Mouse (Mus musculus): ENCODE results near the gene Ccrl2. TPM values are rescaled to one million over a fixed set of nuclear protein-coding genes. Genes with fewer than 3 reads are reported as not detected.
A peak's percentile ranks its signal among the peaks of the same experiment; 100 is the strongest.

The Ccrl2 gene
- polyA plus RNA-seq, 1 experiment from 2014 or later: 1.5 TPM

DNA sequence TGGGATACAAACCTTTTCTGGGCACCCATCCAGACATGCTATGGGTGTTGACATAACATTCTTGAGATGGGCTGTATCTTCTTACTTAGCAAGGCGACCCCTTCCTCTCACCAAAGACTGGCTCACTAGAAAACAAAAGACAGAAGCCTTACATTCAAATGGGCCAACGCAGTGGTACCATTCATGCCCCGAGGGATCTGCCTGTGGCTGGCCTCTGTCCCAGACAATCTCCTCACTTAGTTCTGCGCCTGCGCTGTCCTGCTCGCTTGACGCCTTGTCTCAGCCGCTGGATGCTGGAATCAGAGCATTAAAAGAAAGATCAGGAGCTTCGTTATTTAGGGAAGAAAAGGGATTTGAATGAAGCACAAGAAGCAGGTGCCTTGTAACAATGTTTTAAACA is 35.3 kb upstream of the Ccrl2 start:
- no peak overlapping the region for H3K4me3 ChIP-seq (replicated peaks; ENCODE audit: low read length)
- H3K4me2 ChIP-seq (ENCODE audit: low read length): 0 out of 2 replicates have a peak overlapping the region, but pooled peaks have one; percentile 8
- no peaks in the 10 kb centered on the region for H3K9me3 ChIP-seq (ENCODE audit: control insufficient read depth, low read length)
- no peak overlapping the region for H3K27ac ChIP-seq (ENCODE audit: low read length)
- 46% methylated on average over 9 of the region's 9 CpGs for WGBS
- H3K9ac ChIP-seq (replicated peaks; ENCODE audit: low read depth, low read length): no peak overlapping the region
- no peaks in the 10 kb centered on the region for H3K4me1 ChIP-seq (replicated peaks; ENCODE audit: control insufficient read depth, insufficient read depth, low read length)
- 0 out of 2 replicates have a peak, but pooled peaks cover 2% of the 10 kb centered on the region for H3K27me3 ChIP-seq (replicated peaks; ENCODE audit: control insufficient read depth, insufficient read depth, low read length)
- H3K36me3 ChIP-seq (ENCODE audit: control insufficient read depth, insufficient read depth): no peaks in the 10 kb centered on the region
- ATAC-seq: no peak

DNA sequence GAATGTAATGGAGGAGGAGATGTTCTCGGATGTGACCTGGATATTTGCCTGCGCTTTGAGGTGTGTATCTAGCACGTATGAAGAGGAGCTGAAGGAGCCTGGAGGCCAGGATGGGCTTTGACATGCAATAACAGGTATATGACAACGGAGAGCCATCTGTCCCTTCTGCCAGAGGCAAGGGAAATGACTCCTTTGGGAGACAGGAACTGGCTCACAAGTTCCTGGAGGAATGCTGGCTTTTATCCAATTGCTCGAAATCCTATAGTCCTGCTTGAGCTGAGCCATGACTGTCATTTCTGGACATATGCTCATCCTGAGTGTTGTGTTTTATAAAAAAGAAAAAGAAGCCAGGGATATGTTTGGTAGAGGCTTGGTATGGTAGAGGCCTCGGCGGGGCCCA is 31.6 kb upstream of the Ccrl2 start:
- Histone ChIP-seq H3K4me1 (replicated peaks; ENCODE audit: control insufficient read depth, insufficient read depth, low read length) (no peaks in the 10 kb centered on the region; the same call in 1 of the 2 replicates), H3K9ac (replicated peaks; ENCODE audit: low read depth, low read length) (no peak overlapping the region)
- WGBS: 36% methylated on average over 7 of the region's 7 CpGs

DNA sequence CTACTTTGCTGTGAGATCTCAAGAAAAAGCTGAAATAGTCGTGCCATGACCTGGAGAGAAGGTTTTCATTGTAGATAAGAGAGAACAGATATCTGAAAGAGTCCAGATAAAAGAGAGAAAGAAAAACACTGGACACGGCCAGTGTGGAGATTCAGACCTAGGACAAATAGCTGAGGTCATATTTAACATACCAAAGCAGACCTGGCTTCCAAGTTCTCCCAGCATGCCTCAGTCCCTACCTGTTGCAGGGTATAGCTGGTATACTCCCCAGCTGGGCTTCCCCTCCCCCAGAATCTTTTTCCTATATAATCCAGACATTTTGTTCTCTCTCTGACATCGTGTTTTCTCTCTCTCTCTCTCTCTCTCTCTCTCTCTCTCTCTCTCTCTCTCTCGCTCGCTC is 30.6 kb upstream of the Ccrl2 start:
- no peaks in the 10 kb centered on the region; the same call in 1 of the 2 replicates for H3K4me1 ChIP-seq (replicated peaks; ENCODE audit: control insufficient read depth, insufficient read depth, low read length)
- no peak overlapping the region for H3K27ac ChIP-seq (ENCODE audit: low read length)
- H3K36me3 ChIP-seq (ENCODE audit: control insufficient read depth, insufficient read depth): no peaks in the 10 kb centered on the region
- H3K9ac ChIP-seq (replicated peaks; ENCODE audit: low read depth, low read length): no peak overlapping the region
- H3K27me3 ChIP-seq (replicated peaks; ENCODE audit: control insufficient read depth, insufficient read depth, low read length): 0 out of 2 replicates have a peak, but pooled peaks cover 2% of the 10 kb centered on the region
- WGBS: 11% methylated on average over 5 of the region's 5 CpGs
- no peak overlapping the region for H3K4me3 ChIP-seq (replicated peaks; ENCODE audit: low read length)
- H3K4me2 ChIP-seq (ENCODE audit: low read length): no peak overlapping the region
- ATAC-seq: no peak
- H3K9me3 ChIP-seq (ENCODE audit: control insufficient read depth, low read length): no peaks in the 10 kb centered on the region

More for the DNA sequence above, 31.6 kb upstream of the Ccrl2 start:
- 0 out of 2 replicates have a peak, but pooled peaks cover 2% of the 10 kb centered on the region for H3K27me3 ChIP-seq (replicated peaks; ENCODE audit: control insufficient read depth, insufficient read depth, low read length)
- H3K27ac ChIP-seq (ENCODE audit: low read length): no peak overlapping the region
- H3K4me3 ChIP-seq (replicated peaks; ENCODE audit: low read length): no peak overlapping the region
- H3K36me3 ChIP-seq (ENCODE audit: control insufficient read depth, insufficient read depth): no peaks in the 10 kb centered on the region
- no peaks in the 10 kb centered on the region for H3K9me3 ChIP-seq (ENCODE audit: control insufficient read depth, low read length)
- ATAC-seq: no peak
- H3K4me2 ChIP-seq (ENCODE audit: low read length): no peak overlapping the region

DNA sequence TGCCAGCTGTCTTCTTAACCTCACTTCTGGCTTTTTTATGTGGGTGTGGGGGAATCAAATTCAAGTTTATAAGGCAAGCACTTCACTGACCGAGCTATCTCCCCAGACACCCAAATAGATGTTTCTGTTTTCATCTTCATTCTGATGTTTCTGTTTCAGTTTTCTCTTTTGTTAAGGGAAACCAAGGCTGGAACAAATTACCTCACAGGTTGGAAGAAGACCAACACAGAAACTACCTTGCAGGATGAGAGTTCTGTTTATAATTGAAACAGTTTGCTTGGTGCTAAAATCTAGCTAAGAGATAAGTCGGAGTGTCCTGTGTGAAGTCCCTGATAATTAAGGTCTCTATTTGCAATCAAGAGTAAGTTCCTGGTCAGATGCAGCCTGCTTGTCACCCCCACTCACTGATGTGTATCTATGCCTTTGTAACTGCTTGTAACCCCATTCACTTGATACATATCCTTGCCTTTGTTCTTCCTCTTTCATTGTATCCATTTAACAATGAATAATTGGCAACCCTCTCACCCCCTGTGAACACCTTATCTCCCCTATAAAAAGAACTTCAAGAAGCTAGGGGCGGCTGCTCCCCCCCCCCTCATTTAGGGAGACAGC is 29.8 kb upstream of the Ccrl2 start:
- H3K27ac ChIP-seq (ENCODE audit: low read length): no peak overlapping the region
- H3K4me3 ChIP-seq (replicated peaks; ENCODE audit: low read length): no peak overlapping the region
- WGBS: 25% methylated on average over 3 of the region's 3 CpGs
- ATAC-seq: no peak
- H3K36me3 ChIP-seq (ENCODE audit: control insufficient read depth, insufficient read depth): no peaks in the 10 kb centered on the region
- H3K4me2 ChIP-seq (ENCODE audit: low read length): no peak overlapping the region
- no peaks in the 10 kb centered on the region for H3K9me3 ChIP-seq (ENCODE audit: control insufficient read depth, low read length)
- H3K27me3 ChIP-seq (replicated peaks; ENCODE audit: control insufficient read depth, insufficient read depth, low read length): 0 out of 2 replicates have a peak, but pooled peaks cover 2% of the 10 kb centered on the region
- no peaks in the 10 kb centered on the region; the same call in 1 of the 2 replicates for H3K4me1 ChIP-seq (replicated peaks; ENCODE audit: control insufficient read depth, insufficient read depth, low read length)
- no peak overlapping the region for H3K9ac ChIP-seq (replicated peaks; ENCODE audit: low read depth, low read length)

DNA sequence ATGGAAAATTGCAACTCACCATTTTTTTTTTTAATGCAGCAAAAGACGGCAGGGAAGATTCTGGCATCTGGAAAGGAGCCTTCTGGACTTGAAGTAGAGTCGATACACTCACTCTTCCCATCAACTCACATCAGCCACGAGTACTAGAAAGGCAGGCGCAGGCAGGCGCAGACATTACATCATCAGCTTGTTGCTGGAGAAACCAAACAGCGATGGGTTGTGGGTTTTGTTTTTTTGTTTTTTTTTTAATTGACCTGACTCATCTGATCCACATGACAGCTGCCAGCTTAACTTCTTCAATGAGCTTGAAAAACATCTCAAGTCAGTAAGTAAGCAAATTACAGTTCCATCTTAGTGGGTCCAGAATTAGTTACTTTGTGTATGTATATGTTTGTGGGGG is 28.8 kb upstream of the Ccrl2 start:
- no peak overlapping the region for H3K27ac ChIP-seq (ENCODE audit: low read length)
- H3K27me3 ChIP-seq (replicated peaks; ENCODE audit: control insufficient read depth, insufficient read depth, low read length): 0 out of 2 replicates have a peak, but pooled peaks cover 2% of the 10 kb centered on the region
- WGBS: 56% methylated on average over 6 of the region's 6 CpGs
- no peak overlapping the region for H3K4me2 ChIP-seq (ENCODE audit: low read length)
- H3K9me3 ChIP-seq (ENCODE audit: control insufficient read depth, low read length): no peaks in the 10 kb centered on the region
- no peak overlapping the region for H3K4me3 ChIP-seq (replicated peaks; ENCODE audit: low read length)
- ATAC-seq: no peak
- H3K36me3 ChIP-seq (ENCODE audit: control insufficient read depth, insufficient read depth): no peaks in the 10 kb centered on the region
- H3K4me1 ChIP-seq (replicated peaks; ENCODE audit: control insufficient read depth, insufficient read depth, low read length): no peaks in the 10 kb centered on the region; the same call in 1 of the 2 replicates
- H3K9ac ChIP-seq (replicated peaks; ENCODE audit: low read depth, low read length): no peak overlapping the region

DNA sequence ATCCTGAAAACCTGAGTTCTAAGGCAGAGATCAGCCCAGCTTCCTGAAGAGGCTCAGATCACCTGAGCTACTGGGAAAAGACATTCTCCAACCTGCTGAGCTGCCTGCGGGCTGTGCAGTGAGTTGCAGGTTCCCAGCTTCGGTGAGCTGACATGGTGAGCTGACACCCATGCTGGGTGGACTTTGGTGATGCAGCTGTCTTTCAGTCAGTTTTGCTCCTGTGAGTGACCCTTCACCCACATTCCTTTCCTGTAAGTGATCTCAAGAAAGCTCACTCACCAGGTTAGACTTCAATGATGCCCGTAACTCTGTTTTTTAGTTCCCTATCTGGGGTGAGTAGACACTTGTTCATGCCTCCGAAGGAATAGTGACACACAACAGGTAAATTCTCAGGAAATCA is 28.0 kb upstream of the Ccrl2 start:
- no peak for ATAC-seq
- Histone ChIP-seq H3K9ac (replicated peaks; ENCODE audit: low read depth, low read length) (no peak overlapping the region), H3K27ac (ENCODE audit: low read length) (no peak overlapping the region), H3K27me3 (replicated peaks; ENCODE audit: control insufficient read depth, insufficient read depth, low read length) (0 out of 2 replicates have a peak, but pooled peaks cover 2% of the 10 kb centered on the region), H3K9me3 (ENCODE audit: control insufficient read depth, low read length) (no peaks in the 10 kb centered on the region), H3K4me1 (replicated peaks; ENCODE audit: control insufficient read depth, insufficient read depth, low read length) (no peaks in the 10 kb centered on the region; the same call in 1 of the 2 replicates), H3K4me3 (replicated peaks; ENCODE audit: low read length) (no peak overlapping the region), H3K4me2 (ENCODE audit: low read length) (no peak overlapping the region), H3K36me3 (ENCODE audit: control insufficient read depth, insufficient read depth) (no peaks in the 10 kb centered on the region)
- 70% methylated on average over 4 of the region's 4 CpGs for WGBS

DNA sequence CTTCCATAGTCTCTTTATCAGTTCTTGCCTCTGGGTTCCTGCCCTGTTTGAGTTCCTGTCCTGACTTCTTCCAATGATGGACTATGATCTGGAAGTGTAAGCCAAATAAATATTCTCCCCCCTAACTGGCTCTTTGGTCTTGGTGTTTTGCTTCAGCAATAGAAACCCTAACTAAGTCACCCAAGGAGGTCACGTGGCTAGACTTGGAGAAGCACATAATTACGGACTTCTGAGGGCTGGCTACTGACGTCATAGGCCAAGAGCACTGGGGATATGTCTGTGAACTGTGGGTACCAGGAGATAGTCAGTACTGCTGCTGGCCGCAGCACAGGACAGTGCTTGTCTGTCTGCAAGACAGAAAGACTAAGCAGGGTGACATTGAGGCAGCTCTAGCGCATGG is 24.4 kb upstream of the Ccrl2 start:
- H3K27ac ChIP-seq (ENCODE audit: low read length): no peak overlapping the region
- no peaks in the 10 kb centered on the region for H3K27me3 ChIP-seq (replicated peaks; ENCODE audit: control insufficient read depth, insufficient read depth, low read length)
- no peaks in the 10 kb centered on the region for H3K9me3 ChIP-seq (ENCODE audit: control insufficient read depth, low read length)
- H3K36me3 ChIP-seq (ENCODE audit: control insufficient read depth, insufficient read depth): no peaks in the 10 kb centered on the region
- WGBS: 89% methylated on average over 5 of the region's 5 CpGs
- no peak for ATAC-seq
- H3K9ac ChIP-seq (replicated peaks; ENCODE audit: low read depth, low read length): no peak overlapping the region
- no peak overlapping the region for H3K4me3 ChIP-seq (replicated peaks; ENCODE audit: low read length)
- no peaks in the 10 kb centered on the region for H3K4me1 ChIP-seq (replicated peaks; ENCODE audit: control insufficient read depth, insufficient read depth, low read length)
- H3K4me2 ChIP-seq (ENCODE audit: low read length): no peak overlapping the region

DNA sequence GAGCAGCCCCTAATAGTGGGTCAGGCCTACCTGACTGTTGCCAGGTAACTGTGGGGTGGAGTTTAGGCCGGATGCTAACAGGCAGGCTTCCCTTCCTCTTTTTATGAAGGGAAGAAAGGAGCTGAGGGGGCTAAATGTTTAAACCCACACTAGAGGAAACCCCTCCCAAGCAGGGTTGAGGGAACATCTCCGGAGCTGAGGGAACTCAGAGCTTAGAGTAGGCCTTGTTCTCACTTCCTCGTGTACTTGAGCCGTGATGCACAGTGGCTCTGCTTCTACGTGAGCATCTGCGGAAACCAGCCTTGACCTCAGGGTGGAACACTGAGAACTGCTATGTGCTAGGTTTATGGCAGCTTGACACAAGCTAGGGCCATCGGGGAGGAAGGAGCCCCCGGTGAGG is 23.5 kb upstream of the Ccrl2 start:
- no peak overlapping the region for H3K4me3 ChIP-seq (replicated peaks; ENCODE audit: low read length)
- H3K4me1 ChIP-seq (replicated peaks; ENCODE audit: control insufficient read depth, insufficient read depth, low read length): no peaks in the 10 kb centered on the region
- 96% methylated on average over 8 of the region's 8 CpGs for WGBS
- H3K4me2 ChIP-seq (ENCODE audit: low read length): no peak overlapping the region
- H3K36me3 ChIP-seq (ENCODE audit: control insufficient read depth, insufficient read depth): no peaks in the 10 kb centered on the region
- H3K9me3 ChIP-seq (ENCODE audit: control insufficient read depth, low read length): no peaks in the 10 kb centered on the region
- no peak overlapping the region for H3K27ac ChIP-seq (ENCODE audit: low read length)
- no peaks in the 10 kb centered on the region for H3K27me3 ChIP-seq (replicated peaks; ENCODE audit: control insufficient read depth, insufficient read depth, low read length)
- no peak for ATAC-seq
- H3K9ac ChIP-seq (replicated peaks; ENCODE audit: low read depth, low read length): no peak overlapping the region

DNA sequence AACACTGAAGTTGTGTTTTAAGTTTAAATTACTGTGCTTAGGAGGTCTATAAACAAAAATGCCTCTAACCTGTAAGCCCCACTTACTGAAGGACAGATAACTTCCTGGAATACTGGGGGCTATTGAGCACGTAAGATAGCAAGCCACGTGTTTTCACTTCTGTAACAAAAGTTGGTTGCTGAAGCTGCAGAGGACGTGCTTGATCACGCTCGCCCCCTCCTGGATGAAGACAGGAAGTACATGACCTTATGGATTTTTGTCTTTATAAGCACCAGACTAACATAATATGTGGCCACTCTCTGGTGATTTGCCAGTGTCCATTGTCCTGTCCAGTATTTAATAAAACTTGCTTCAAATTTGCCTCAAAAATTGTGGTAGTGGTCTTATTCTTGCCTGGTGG is 20.4 kb upstream of the Ccrl2 start:
- H3K27ac ChIP-seq (ENCODE audit: low read length): no peak overlapping the region
- H3K9me3 ChIP-seq (ENCODE audit: control insufficient read depth, low read length): peaks cover 7% of the 10 kb centered on the region
- H3K27me3 ChIP-seq (replicated peaks; ENCODE audit: control insufficient read depth, insufficient read depth, low read length): no peaks in the 10 kb centered on the region
- ATAC-seq: no peak
- no peak overlapping the region for H3K9ac ChIP-seq (replicated peaks; ENCODE audit: low read depth, low read length)
- H3K36me3 ChIP-seq (ENCODE audit: control insufficient read depth, insufficient read depth): no peaks in the 10 kb centered on the region
- H3K4me1 ChIP-seq (replicated peaks; ENCODE audit: control insufficient read depth, insufficient read depth, low read length): no peaks in the 10 kb centered on the region
- no peak overlapping the region for H3K4me2 ChIP-seq (ENCODE audit: low read length)
- 64% methylated on average over 5 of the region's 5 CpGs for whole genome bisulfite sequencing
- no peak overlapping the region for H3K4me3 ChIP-seq (replicated peaks; ENCODE audit: low read length)

DNA sequence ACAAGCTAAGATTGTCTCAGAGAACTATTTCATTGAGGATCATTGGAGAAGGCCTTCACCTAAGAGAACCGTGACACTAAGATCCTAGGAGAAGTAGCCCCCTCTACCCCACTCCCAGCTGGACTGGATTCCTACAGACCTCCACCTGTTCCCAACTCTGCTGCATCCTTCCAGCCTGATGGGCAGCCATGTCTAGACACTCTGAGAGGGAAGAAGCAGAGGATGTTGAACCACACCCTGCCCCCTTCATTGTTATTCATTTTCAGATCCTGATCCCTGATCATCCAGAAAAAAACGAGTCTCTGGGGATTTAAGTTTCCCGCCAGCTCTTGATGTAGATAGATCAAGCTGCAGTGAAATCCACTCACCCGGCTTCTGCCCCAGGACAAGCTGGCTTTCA is 15.7 kb upstream of the Ccrl2 start:
- 83% methylated on average over 4 of the region's 4 CpGs for WGBS
- H3K36me3 ChIP-seq (ENCODE audit: control insufficient read depth, insufficient read depth): no peaks in the 10 kb centered on the region
- H3K9ac ChIP-seq (replicated peaks; ENCODE audit: low read depth, low read length): no peak overlapping the region
- no peaks in the 10 kb centered on the region for H3K27me3 ChIP-seq (replicated peaks; ENCODE audit: control insufficient read depth, insufficient read depth, low read length)
- H3K4me2 ChIP-seq (ENCODE audit: low read length): no peak overlapping the region
- no peak overlapping the region for H3K27ac ChIP-seq (ENCODE audit: low read length)
- no peak for ATAC-seq
- no peak overlapping the region for H3K4me3 ChIP-seq (replicated peaks; ENCODE audit: low read length)
- H3K4me1 ChIP-seq (replicated peaks; ENCODE audit: control insufficient read depth, insufficient read depth, low read length): no peaks in the 10 kb centered on the region
- peaks cover 7% of the 10 kb centered on the region for H3K9me3 ChIP-seq (ENCODE audit: control insufficient read depth, low read length)

Data from forebrain, embryonic 16.5 days (tissue).